Mouse (Mus musculus) fat pad, adult 2 months (tissue): Measurements from ENCODE around the gene Cdc16.

Experiments used
- DNase-seq: peaks from one replicate; pipeline ENCODE4 v3.0.0-alpha.2; 2011; ENCODE audit warnings: low read depth, low spot score; ENCODE audit errors: extremely low read depth

Gene Cdc16

DNA sequence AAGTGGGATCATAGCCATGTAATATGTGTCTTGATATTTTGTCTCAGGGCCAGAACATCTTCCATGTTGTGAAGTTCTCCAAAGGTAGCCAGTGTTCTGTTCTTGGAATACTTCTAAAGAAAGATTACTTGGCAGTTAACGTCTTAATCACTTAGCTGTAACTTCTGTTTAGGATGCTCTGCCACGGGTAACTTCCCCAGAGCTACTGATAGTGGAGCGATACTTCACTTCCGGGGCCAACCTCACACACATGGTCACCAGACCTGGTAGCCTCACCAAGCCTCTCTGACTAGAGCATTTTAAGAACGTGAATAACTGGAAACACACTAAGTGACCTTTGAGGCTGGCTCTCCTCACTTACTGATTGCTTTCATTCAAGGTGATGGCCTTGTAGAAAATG is 42.1 kb downstream of the Cdc16 start:
- DNase-seq, result no peak

- DNase-seq, result no peak
These were observed 71.2 kb downstream of the Cdc16 start for GRCm38 (mm10) chr8:13828598-13829172.
